In genomic region chr7:112762870-112763269, GRCm38 (mm10) we compare ENCODE assay signal across 10 mouse cellular contexts.
DNase-seq lines count a peak whose midpoint lies in the region; ATAC-seq and TF ChIP-seq lines count a peak whose summit lies in the region.
"Had no signal": no experiment of that assay in that cellular context is flagged by ENCODE, and none has a peak within 500 bp of the region (broad histone marks: within the 10 kb centered on the region; RNA-seq: fewer than 3 reads in every experiment).

No protein-coding gene starts in this region.

- H3K4me2 ChIP-seq in forebrain, embryonic 11.5 days (ENCODE audit: low read depth, low read length, severe bottlenecking): no peak overlapping the region
- H3K4me2 ChIP-seq in kidney, embryonic 16.5 days (replicated peaks; ENCODE audit: low read depth, low read length): no peak overlapping the region
- H3K4me2 ChIP-seq in neural tube, embryonic 15.5 days: no peak overlapping the region
- H3K4me2 ChIP-seq: stomach, embryonic 15.5 days had no signal

- WGBS in forebrain, embryonic 10.5 days: 83% methylated on average over 2 of the region's 2 CpGs
- 80% methylated on average over 2 of the region's 2 CpGs for WGBS in forebrain, embryonic 11.5 days
- 76% methylated on average over 2 of the region's 2 CpGs for WGBS in kidney, embryonic 16.5 days
- WGBS in neural tube, embryonic 15.5 days: 46% methylated on average over 2 of the region's 2 CpGs

- ATAC-seq in forebrain, embryonic 11.5 days (replicated peaks; ENCODE audit: low FRiP score): no peak
- ATAC-seq in kidney, embryonic 16.5 days (ENCODE audit: low FRiP score, low TSS enrichment): no peak
- ATAC-seq in neural tube, embryonic 15.5 days (ENCODE audit: low FRiP score): no peak
- ATAC-seq: Patski had no signal

- peaks cover 66% of the 10 kb centered on the region for H3K4me1 ChIP-seq in forebrain, embryonic 10.5 days
- peaks cover 23% of the 10 kb centered on the region; the same call in 1 of the 2 replicates for H3K4me1 ChIP-seq in forebrain, embryonic 11.5 days (replicated peaks; ENCODE audit: control insufficient read depth, insufficient read depth, low read length)
- H3K4me1 ChIP-seq in kidney, embryonic 16.5 days (ENCODE audit: insufficient read depth, low read length): peaks cover 60% of the 10 kb centered on the region
- H3K4me1 ChIP-seq in neural tube, embryonic 15.5 days: peaks cover 54% of the 10 kb centered on the region

- peak overlapping the region; percentile 17 for H3K27ac ChIP-seq in forebrain, embryonic 10.5 days
- no peak overlapping the region for H3K27ac ChIP-seq in forebrain, embryonic 11.5 days (ENCODE audit: low read depth, low read length)
- H3K27ac ChIP-seq in kidney, embryonic 16.5 days (ENCODE audit: low read length): 0 out of 2 replicates have a peak overlapping the region, but pooled peaks have one; percentile 21
- H3K27ac ChIP-seq in neural tube, embryonic 15.5 days (replicated peaks): peak overlapping the region; percentile 56; the same call in 1 of the 2 replicates
- no peak overlapping the region for H3K27ac ChIP-seq in left cerebral cortex, adult 2 months
- H3K27ac ChIP-seq: stomach, embryonic 15.5 days had no signal

- no peak; the same call in 1 of the 2 replicates for TF ChIP-seq CTCF in left cerebral cortex, adult 2 months (IDR thresholded peaks at IDR 0.05)

- H3K9ac ChIP-seq in forebrain, embryonic 11.5 days (ENCODE audit: low read length): no peak overlapping the region
- no peak overlapping the region for H3K9ac ChIP-seq in kidney, embryonic 16.5 days (replicated peaks; ENCODE audit: low read length)
- H3K9ac ChIP-seq in neural tube, embryonic 15.5 days (replicated peaks): no peak overlapping the region
- H3K9ac ChIP-seq: stomach, embryonic 15.5 days had no signal

- H3K9me3 ChIP-seq in forebrain, embryonic 10.5 days: no peaks in the 10 kb centered on the region
- no peaks in the 10 kb centered on the region for H3K9me3 ChIP-seq in forebrain, embryonic 11.5 days (ENCODE audit: control insufficient read depth, low read length)
- H3K9me3 ChIP-seq in kidney, embryonic 16.5 days (ENCODE audit: low read length): no peaks in the 10 kb centered on the region
- H3K9me3 ChIP-seq in neural tube, embryonic 15.5 days (replicated peaks): no peaks in the 10 kb centered on the region
- H3K9me3 ChIP-seq: stomach, embryonic 15.5 days had no signal

- no peak for DNase-seq in forebrain, embryonic 10.5 days (ENCODE audit: extremely low spot score, low spot score)
- no peak for DNase-seq in forebrain, embryonic 11.5 days (ENCODE audit: low spot score)
- no peak for DNase-seq in kidney, postnatal 25 days
- DNase-seq in gonadal fat pad, adult 2 months (ENCODE audit: low read depth): peak; percentile 75
- DNase-seq in left cerebral cortex, adult 2 months (ENCODE audit: extremely low spot score in 1 of 2, low spot score in 2 of 2): no peak
- no peak for DNase-seq in right cerebral cortex, adult 18-20 months

- intact Hi-C loops in left cerebral cortex, adult 2 months (cut with DNase I): loop anchor here (5.0 kb wide), 1 partner anchor 86 kb away; the partner anchor contains the start of gene Tead1

- H3K4me3 ChIP-seq in forebrain, embryonic 10.5 days: no peak overlapping the region
- H3K4me3 ChIP-seq in forebrain, embryonic 11.5 days (ENCODE audit: low read depth, low read length): no peak overlapping the region
- H3K4me3 ChIP-seq in kidney, embryonic 16.5 days (ENCODE audit: low read length): no peak overlapping the region
- no peak overlapping the region for H3K4me3 ChIP-seq in neural tube, embryonic 15.5 days (replicated peaks)
- H3K4me3 ChIP-seq in left cerebral cortex, adult 2 months: no peak overlapping the region
- H3K4me3 ChIP-seq: stomach, embryonic 15.5 days had no signal

- H3K36me3 ChIP-seq in forebrain, embryonic 10.5 days (replicated peaks): peaks cover 21% of the 10 kb centered on the region
- H3K36me3 ChIP-seq in forebrain, embryonic 11.5 days (ENCODE audit: control insufficient read depth, insufficient read depth, low read length): no peaks in the 10 kb centered on the region
- H3K36me3 ChIP-seq in kidney, embryonic 16.5 days (ENCODE audit: insufficient read depth, low read length): peaks cover 6% of the 10 kb centered on the region; the same call in 1 of the 2 replicates
- no peaks in the 10 kb centered on the region for H3K36me3 ChIP-seq in neural tube, embryonic 15.5 days
- H3K36me3 ChIP-seq: stomach, embryonic 15.5 days had no signal

- H3K27me3 ChIP-seq in forebrain, embryonic 10.5 days (ENCODE audit: poor library complexity, severe bottlenecking): no peaks in the 10 kb centered on the region
- H3K27me3 ChIP-seq in forebrain, embryonic 11.5 days (ENCODE audit: control insufficient read depth, insufficient read depth, low read length): no peaks in the 10 kb centered on the region
- no peaks in the 10 kb centered on the region for H3K27me3 ChIP-seq in kidney, embryonic 16.5 days (ENCODE audit: insufficient read depth, low read length)
- no peaks in the 10 kb centered on the region for H3K27me3 ChIP-seq in neural tube, embryonic 15.5 days (replicated peaks)
- H3K27me3 ChIP-seq: Patski; stomach, embryonic 15.5 days had no signal

Comparison
In these comparisons a context has a peak if more than half of its experiments do, and no peak if none do; other contexts are left out.
1. H3K27ac ChIP-seq: peak in forebrain, embryonic 10.5 days (single experiment), kidney, embryonic 16.5 days (single experiment) and neural tube, embryonic 15.5 days (single experiment); none in forebrain, embryonic 11.5 days (single experiment) and left cerebral cortex, adult 2 months (single experiment).